Mouse (Mus musculus): ENCODE measurements around the gene Riok2.

GRCm38 (mm10) chr17:17396869-17397268 is 22.8 kb downstream of the Riok2 start:
- TF ChIP-seq CTCF (IDR thresholded peaks at IDR 0.05), result no peak
- TF ChIP-seq EP300 (IDR thresholded peaks at IDR 0.05), result no peak
